Mouse (Mus musculus) gastrocnemius, postnatal 36 days (tissue): ENCODE data around the gene Aldh1l1. TPM values are rescaled to one million over a fixed set of nuclear protein-coding genes. Genes with fewer than 3 reads are reported as not detected.
"Not testable (repeated sequence)": the region's sequence is repeated elsewhere in the genome, so short reads cannot be mapped to it uniquely, and the experiment has no call there.

Experiments
- DNase-seq, 2 experiments: peaks; one replicate each; pipeline ENCODE4 v3.0.0; 2022
- intact Hi-C: fragments of 180-260 bp; cut with DNase I; formaldehyde crosslinking; loops from one replicate; pipeline ENCODE4 v1.15.1; 2025
- total RNA-seq, 2 experiments: library from RNA; stranded (reverse); gene quantifications; 2 replicates each; pipeline ENCODE4 v1.2.3; 2021

The Aldh1l1 gene
- total RNA-seq, 2 experiments from 2014 or later = 2.9 to 4.0 TPM

GRCm38 (mm10) chr6:90610248-90610647 lies 124.0 kb downstream of the Aldh1l1 start:
- no peak for DNase-seq
- intact Hi-C loops = no loop called here

- no peak for DNase-seq
- intact Hi-C loops = no loop called here
Measured at GRCm38 (mm10) chr6:90613277-90613676, 127.0 kb downstream of the Aldh1l1 start.

GRCm38 (mm10) chr6:90615362-90615761 lies 129.1 kb downstream of the Aldh1l1 start:
- intact Hi-C loops = no loop called here
- DNase-seq = no peak

- intact Hi-C loops = no loop called here
- DNase-seq = no peak
Measured at GRCm38 (mm10) chr6:90615991-90616390, 129.8 kb downstream of the Aldh1l1 start.

GRCm38 (mm10) chr6:90616481-90616880 lies 130.3 kb downstream of the Aldh1l1 start:
- intact Hi-C loops = no loop called here
- no peak for DNase-seq

- intact Hi-C loops = no loop called here
- DNase-seq = no peak
Measured at GRCm38 (mm10) chr6:90618274-90618673, 132.0 kb downstream of the Aldh1l1 start.

GRCm38 (mm10) chr6:90618821-90619636 lies 132.8 kb downstream of the Aldh1l1 start:
- intact Hi-C loops = no loop called here
- no peak for DNase-seq

GRCm38 (mm10) chr6:90619936-90620335 lies 133.7 kb downstream of the Aldh1l1 start:
- no peak for DNase-seq
- intact Hi-C loops = no loop called here

GRCm38 (mm10) chr6:90620791-90621583 lies 134.8 kb downstream of the Aldh1l1 start:
- intact Hi-C loops = no loop called here
- DNase-seq = no peak

- no peak for DNase-seq
Measured at GRCm38 (mm10) chr6:90621584-90621890, 135.3 kb downstream of the Aldh1l1 start.

GRCm38 (mm10) chr6:90622758-90623455 lies 136.7 kb downstream of the Aldh1l1 start:
- intact Hi-C loops = no loop called here
- DNase-seq = no peak

More at GRCm38 (mm10) chr6:90621584-90621890, 135.3 kb downstream of the Aldh1l1 start:
- intact Hi-C loops = no loop called here

- DNase-seq = no peak
- intact Hi-C loops = no loop called here
Measured at GRCm38 (mm10) chr6:90623456-90623836, 137.2 kb downstream of the Aldh1l1 start.

GRCm38 (mm10) chr6:90624184-90624583 lies 138.0 kb downstream of the Aldh1l1 start:
- intact Hi-C loops = loop anchor here (2.0 kb wide), 1 partner anchor 17 kb away; no protein-coding TSS in a partner anchor
- peak; percentile 70 to 84 for DNase-seq

GRCm38 (mm10) chr6:90624733-90625132 lies 138.5 kb downstream of the Aldh1l1 start:
- peak; percentile 56 to 67 for DNase-seq
- intact Hi-C loops = loop anchor here (2.0 kb wide), 1 partner anchor 18 kb away; no protein-coding TSS in a partner anchor

- no peak for DNase-seq
- intact Hi-C loops = loop anchor here (2.0 kb wide), 1 partner anchor 19 kb away; no protein-coding TSS in a partner anchor
Measured at GRCm38 (mm10) chr6:90625207-90625994, 139.2 kb downstream of the Aldh1l1 start.

GRCm38 (mm10) chr6:90627556-90627955 lies 141.3 kb downstream of the Aldh1l1 start:
- intact Hi-C loops = no loop called here
- DNase-seq = no peak

GRCm38 (mm10) chr6:90629506-90629905 lies 143.3 kb downstream of the Aldh1l1 start:
- no peak for DNase-seq

GRCm38 (mm10) chr6:90630427-90630826 lies 144.2 kb downstream of the Aldh1l1 start:
- intact Hi-C loops = no loop called here
- DNase-seq = no peak

More at GRCm38 (mm10) chr6:90629506-90629905, 143.3 kb downstream of the Aldh1l1 start:
- intact Hi-C loops = no loop called here

- intact Hi-C loops, DNase-seq: not testable (repeated sequence)
Measured at GRCm38 (mm10) chr6:90632526-90632925, 146.3 kb downstream of the Aldh1l1 start.

- no peak for DNase-seq
- intact Hi-C loops = no loop called here
Measured at GRCm38 (mm10) chr6:90635081-90635480, 148.9 kb downstream of the Aldh1l1 start.
